Mouse (Mus musculus): ENCODE results near the gene Psmb3. TPM values are rescaled to one million over a fixed set of nuclear protein-coding genes. Genes with fewer than 3 reads are reported as not detected.

Psmb3 gene
- polyA plus RNA-seq, 1 experiment, result 151 TPM

DNA sequence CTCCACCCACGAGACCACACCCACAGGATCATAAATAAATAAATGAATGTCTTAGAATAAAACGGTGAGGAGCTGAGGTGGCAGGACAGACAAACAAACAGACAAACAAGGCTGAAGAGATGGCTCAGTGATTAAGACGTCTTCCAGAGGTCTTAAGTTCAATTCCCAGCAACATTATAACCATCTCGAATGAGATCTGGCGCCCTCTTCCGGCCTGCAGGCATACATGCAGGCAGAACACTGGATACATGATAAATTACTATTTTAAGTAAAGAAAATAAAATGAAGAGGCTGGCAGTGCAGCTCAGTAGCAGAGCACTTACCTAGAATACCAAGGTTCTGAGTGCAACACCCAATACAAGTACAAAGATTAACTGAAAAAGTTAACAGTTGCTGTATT lies 35.5 kb downstream of the Psmb3 start:
- Histone ChIP-seq H3K4me3 (ENCODE audit: extremely low read depth, insufficient read depth, insufficient read length) (no peak overlapping the region), H3K36me3 (ENCODE audit: control insufficient read depth, insufficient read depth, low read length) (no peaks in the 10 kb centered on the region), H3K4me1 (ENCODE audit: control insufficient read depth, insufficient read depth, insufficient read length) (peaks cover 15% of the 10 kb centered on the region; the same call in 1 of the 2 replicates), H3K27ac (ENCODE audit: insufficient read depth, low read length) (no peak overlapping the region), H3K27me3 (ENCODE audit: control insufficient read depth, insufficient read depth, low read length) (no peaks in the 10 kb centered on the region)
- no peak for DNase-seq (ENCODE audit: low read depth in 1 of 2, low spot score in 2 of 2)
- WGBS, result 72% methylated on average over 6 of the region's 6 CpGs
- TF ChIP-seq CTCF (IDR thresholded peaks at IDR 0.05; ENCODE audit: extremely low read depth, insufficient read depth, insufficient read length, insufficient replicate concordance) (no peak), POLR2A (IDR thresholded peaks at IDR 0.05; ENCODE audit: low read depth, low read length) (no peak)

DNA sequence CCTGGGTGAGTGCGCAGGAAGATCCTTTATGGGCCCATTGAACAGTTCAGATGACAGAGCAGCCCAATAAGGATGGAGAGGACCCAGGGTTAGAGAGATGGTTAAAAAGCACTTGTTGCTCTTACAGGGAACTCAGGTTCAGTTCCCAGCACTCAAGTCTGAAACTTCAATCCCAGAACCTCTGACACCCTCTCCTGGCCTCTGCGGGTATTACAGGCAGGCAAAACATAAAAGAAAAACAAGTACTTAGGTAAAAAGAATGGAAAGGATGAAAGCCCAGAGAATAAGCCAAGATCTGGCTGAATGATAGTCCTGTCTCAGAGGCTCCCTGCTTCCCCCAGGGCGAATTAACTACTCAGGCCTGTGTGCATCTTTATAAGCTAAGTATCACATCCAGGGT lies 36.0 kb downstream of the Psmb3 start:
- 100% methylated on average over 3 of the region's 3 CpGs for whole genome bisulfite sequencing
- DNase-seq (ENCODE audit: low read depth in 1 of 2, low spot score in 2 of 2), result no peak
- TF ChIP-seq CTCF (IDR thresholded peaks at IDR 0.05; ENCODE audit: extremely low read depth, insufficient read depth, insufficient read length, insufficient replicate concordance) (no peak), POLR2A (IDR thresholded peaks at IDR 0.05; ENCODE audit: low read depth, low read length) (no peak)
- Histone ChIP-seq H3K4me1 (ENCODE audit: control insufficient read depth, insufficient read depth, insufficient read length) (peaks cover 15% of the 10 kb centered on the region; the same call in 1 of the 2 replicates), H3K36me3 (ENCODE audit: control insufficient read depth, insufficient read depth, low read length) (no peaks in the 10 kb centered on the region), H3K4me3 (ENCODE audit: extremely low read depth, insufficient read depth, insufficient read length) (no peak overlapping the region), H3K27me3 (ENCODE audit: control insufficient read depth, insufficient read depth, low read length) (no peaks in the 10 kb centered on the region), H3K27ac (ENCODE audit: insufficient read depth, low read length) (no peak overlapping the region)

DNA sequence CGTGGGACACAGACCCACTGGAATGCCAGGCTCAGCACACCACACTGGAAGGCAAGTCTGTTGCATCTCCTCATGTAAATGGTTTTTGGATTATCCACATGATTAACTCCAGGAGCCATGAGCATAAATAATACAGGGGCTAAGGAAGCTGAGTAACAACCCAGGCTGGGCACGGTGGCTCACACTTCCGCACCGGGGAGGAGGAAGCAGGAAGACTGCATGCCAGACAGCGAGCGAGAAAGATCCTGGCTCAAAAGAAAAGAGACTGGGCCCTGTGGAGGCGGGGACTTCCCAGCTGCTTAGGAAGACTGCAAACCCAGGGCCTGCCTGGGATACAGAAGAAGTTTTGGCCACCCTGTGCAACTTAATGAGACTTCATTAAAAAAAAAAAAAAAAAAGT lies 37.0 kb downstream of the Psmb3 start:
- Histone ChIP-seq H3K27me3 (ENCODE audit: control insufficient read depth, insufficient read depth, low read length) (no peaks in the 10 kb centered on the region), H3K27ac (ENCODE audit: insufficient read depth, low read length) (no peak overlapping the region), H3K4me1 (ENCODE audit: control insufficient read depth, insufficient read depth, insufficient read length) (peaks cover 15% of the 10 kb centered on the region; the same call in 1 of the 2 replicates), H3K4me3 (ENCODE audit: extremely low read depth, insufficient read depth, insufficient read length) (no peak overlapping the region), H3K36me3 (ENCODE audit: control insufficient read depth, insufficient read depth, low read length) (no peaks in the 10 kb centered on the region)
- DNase-seq (ENCODE audit: low read depth in 1 of 2, low spot score in 2 of 2), result peak in 1 of 2 experiments; percentile 22
- WGBS, result 44% methylated on average over 7 of the region's 7 CpGs
- TF ChIP-seq POLR2A (IDR thresholded peaks at IDR 0.05; ENCODE audit: low read depth, low read length), result no peak
- TF ChIP-seq CTCF (IDR thresholded peaks at IDR 0.05; ENCODE audit: extremely low read depth, insufficient read depth, insufficient read length, insufficient replicate concordance), result no peak

DNA sequence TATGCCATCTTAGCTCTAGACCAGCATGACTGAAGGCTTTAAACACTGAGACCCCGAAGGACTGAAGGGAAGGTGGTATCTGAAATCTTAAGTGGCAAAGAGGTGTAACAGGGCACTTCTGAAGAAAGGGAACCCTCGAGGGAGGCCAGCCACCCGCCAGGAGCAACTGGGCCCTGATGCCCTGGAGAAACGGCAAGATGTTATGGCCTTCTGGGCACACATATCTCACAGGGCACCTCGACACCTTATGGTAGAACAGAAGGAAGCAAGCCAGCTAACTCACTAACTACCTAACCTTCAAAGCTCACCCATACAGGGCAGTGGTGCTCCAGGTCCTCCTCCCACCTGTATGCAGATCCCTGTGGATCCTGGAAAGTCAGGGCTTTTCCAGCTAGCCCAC lies 39.0 kb downstream of the Psmb3 start:
- Histone ChIP-seq H3K4me3 (ENCODE audit: extremely low read depth, insufficient read depth, insufficient read length) (no peak overlapping the region), H3K27me3 (ENCODE audit: control insufficient read depth, insufficient read depth, low read length) (no peaks in the 10 kb centered on the region), H3K36me3 (ENCODE audit: control insufficient read depth, insufficient read depth, low read length) (peaks cover 3% of the 10 kb centered on the region; the same call in 1 of the 2 replicates), H3K27ac (ENCODE audit: insufficient read depth, low read length) (no peak overlapping the region), H3K4me1 (ENCODE audit: control insufficient read depth, insufficient read depth, insufficient read length) (peaks cover 15% of the 10 kb centered on the region; the same call in 1 of the 2 replicates)
- 80% methylated on average over 5 of the region's 5 CpGs for WGBS
- no peak for DNase-seq (ENCODE audit: low read depth in 1 of 2, low spot score in 2 of 2)
- TF ChIP-seq POLR2A (IDR thresholded peaks at IDR 0.05; ENCODE audit: low read depth, low read length), result no peak
- no peak for TF ChIP-seq CTCF (IDR thresholded peaks at IDR 0.05; ENCODE audit: extremely low read depth, insufficient read depth, insufficient read length, insufficient replicate concordance)

DNA sequence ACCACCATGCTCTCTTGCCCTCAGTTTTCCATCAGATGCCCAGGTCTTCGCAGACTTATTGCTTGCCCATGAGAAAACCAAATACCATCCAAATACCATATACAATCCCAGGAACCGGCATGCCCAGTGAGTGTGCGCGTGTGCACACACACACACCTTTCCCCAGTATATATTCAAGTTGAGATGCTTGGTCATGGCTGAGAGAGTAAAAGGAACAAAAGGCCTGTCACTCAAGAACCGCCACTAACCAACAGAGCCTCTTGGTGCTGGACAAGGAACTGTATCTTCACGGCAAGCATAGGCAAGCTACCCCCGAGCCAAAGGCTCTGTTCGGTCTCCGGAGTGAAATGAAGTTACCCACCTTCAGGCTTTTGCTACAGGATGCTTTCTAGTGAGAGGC lies 39.4 kb downstream of the Psmb3 start:
- peak overlapping the region; percentile 21 for H3K4me3 ChIP-seq (ENCODE audit: extremely low read depth, insufficient read depth, insufficient read length)

DNA sequence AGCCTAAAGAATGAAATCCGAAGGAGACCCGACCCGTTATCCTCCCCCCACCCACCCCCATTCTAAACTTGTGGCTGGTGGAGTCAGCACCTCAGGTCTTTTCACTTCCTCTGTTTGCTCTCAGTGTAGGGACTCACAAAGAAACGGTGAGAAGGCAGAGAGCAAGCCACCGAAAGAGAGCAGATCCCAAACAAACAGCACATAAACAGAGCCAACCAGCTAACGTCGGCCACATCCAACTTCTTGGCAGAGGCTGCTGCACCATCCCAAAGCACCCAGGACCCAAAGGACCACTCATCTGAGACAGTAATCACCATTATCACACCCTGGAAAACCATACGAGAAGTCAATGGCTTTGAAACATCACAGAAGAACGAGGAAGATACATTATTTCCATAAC lies 40.2 kb downstream of the Psmb3 start:
- TF ChIP-seq CTCF (IDR thresholded peaks at IDR 0.05; ENCODE audit: extremely low read depth, insufficient read depth, insufficient read length, insufficient replicate concordance) (no peak), POLR2A (IDR thresholded peaks at IDR 0.05; ENCODE audit: low read depth, low read length) (no peak)
- peak overlapping the region; percentile 80 for H3K4me3 ChIP-seq (ENCODE audit: extremely low read depth, insufficient read depth, insufficient read length)
- H3K27ac ChIP-seq (ENCODE audit: insufficient read depth, low read length), result peak overlapping the region; percentile 90
- peaks cover 15% of the 10 kb centered on the region; the same call in 1 of the 2 replicates for H3K4me1 ChIP-seq (ENCODE audit: control insufficient read depth, insufficient read depth, insufficient read length)
- under 1% methylated on average over 9 of the region's 9 CpGs for WGBS
- no peaks in the 10 kb centered on the region for H3K27me3 ChIP-seq (ENCODE audit: control insufficient read depth, insufficient read depth, low read length)
- peaks cover 6% of the 10 kb centered on the region; the same call in 1 of the 2 replicates for H3K36me3 ChIP-seq (ENCODE audit: control insufficient read depth, insufficient read depth, low read length)
- peak in 1 of 2 experiments; percentile 18 for DNase-seq (ENCODE audit: low read depth in 1 of 2, low spot score in 2 of 2)

More for the DNA sequence above, 39.4 kb downstream of the Psmb3 start:
- no peak for DNase-seq (ENCODE audit: low read depth in 1 of 2, low spot score in 2 of 2)
- Histone ChIP-seq H3K36me3 (ENCODE audit: control insufficient read depth, insufficient read depth, low read length) (peaks cover 3% of the 10 kb centered on the region; the same call in 1 of the 2 replicates), H3K27me3 (ENCODE audit: control insufficient read depth, insufficient read depth, low read length) (no peaks in the 10 kb centered on the region), H3K27ac (ENCODE audit: insufficient read depth, low read length) (peak overlapping the region; percentile 90; the same call in 1 of the 2 replicates), H3K4me1 (ENCODE audit: control insufficient read depth, insufficient read depth, insufficient read length) (peaks cover 15% of the 10 kb centered on the region; the same call in 1 of the 2 replicates)
- WGBS, result 47% methylated on average over 9 of the region's 9 CpGs
- TF ChIP-seq CTCF (IDR thresholded peaks at IDR 0.05; ENCODE audit: extremely low read depth, insufficient read depth, insufficient read length, insufficient replicate concordance) (no peak), POLR2A (IDR thresholded peaks at IDR 0.05; ENCODE audit: low read depth, low read length) (no peak)

DNA sequence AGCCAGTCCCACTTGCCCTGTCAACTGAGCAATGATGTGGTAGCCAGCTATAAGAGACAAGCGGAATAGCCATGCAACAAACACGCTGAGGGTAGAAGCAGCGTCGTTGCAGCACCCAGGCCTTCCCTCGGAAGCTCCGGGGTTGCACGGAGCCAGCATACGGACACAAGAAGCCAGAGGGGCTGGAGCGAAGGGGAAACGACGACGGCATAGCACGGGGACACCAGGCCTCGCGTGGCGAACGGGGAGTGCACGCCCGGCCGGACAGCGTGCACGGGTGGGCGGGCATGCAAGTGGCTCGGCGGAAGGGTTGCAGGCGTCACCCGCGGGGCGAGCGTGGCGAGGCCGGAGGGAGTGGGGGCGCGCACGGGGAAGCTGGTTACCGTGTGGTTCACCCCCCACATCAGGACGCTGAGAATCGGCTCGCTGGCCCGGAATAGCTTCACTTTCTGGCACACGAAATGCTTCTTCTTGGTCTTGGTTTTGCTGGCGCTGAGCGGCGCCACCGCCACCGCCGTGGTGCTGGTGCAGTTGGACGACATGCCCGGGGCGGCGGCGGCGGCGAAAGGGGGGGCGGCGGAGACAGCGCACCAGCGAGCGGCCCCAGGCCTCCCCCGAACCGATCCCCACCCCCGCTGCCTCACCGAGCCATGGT lies 41.0 kb downstream of the Psmb3 start, which contains the start of gene Pip4k2b:
Gene Pip4k2b, minus strand, starts transcription at position 642 of the 655 bp plus-strand sequence.
- peak within 1 kb of the TSS; percentile 100 for H3K27ac ChIP-seq (ENCODE audit: insufficient read depth, low read length)
- peaks cover 8% of the 10 kb centered on the region; the same call in 1 of the 2 replicates for H3K36me3 ChIP-seq (ENCODE audit: control insufficient read depth, insufficient read depth, low read length)
- peak within 1 kb of the TSS; percentile 100 for H3K4me3 ChIP-seq (ENCODE audit: extremely low read depth, insufficient read depth, insufficient read length)
- H3K27me3 ChIP-seq (ENCODE audit: control insufficient read depth, insufficient read depth, low read length), result no peaks in the 10 kb centered on the region
- H3K4me1 ChIP-seq (ENCODE audit: control insufficient read depth, insufficient read depth, insufficient read length), result peaks cover 15% of the 10 kb centered on the region; the same call in 1 of the 2 replicates
- TF ChIP-seq POLR2A (IDR thresholded peaks at IDR 0.05; ENCODE audit: low read depth, low read length) (no peak), CTCF (IDR thresholded peaks at IDR 0.05; ENCODE audit: extremely low read depth, insufficient read depth, insufficient read length, insufficient replicate concordance) (no peak)
- under 1% methylated on average over 60 of the region's 63 CpGs for WGBS
- DNase-seq (ENCODE audit: low read depth in 1 of 2, low spot score in 2 of 2), result peak in 1 of 2 experiments; percentile 63
